Mouse (Mus musculus) embryo, embryonic 11.5 days (tissue): ENCODE measurements at regions not wholly inside any gene's neighbourhood (a gene's known extent, or its start where the extent isn't known, plus 50 kb on each side); places are given as distances from the start of the nearest gene placed in this dataset.
A peak's percentile ranks its signal among the peaks of the same experiment; 100 is the strongest.
"Not testable (repeated sequence)": the region's sequence is repeated elsewhere in the genome, so short reads cannot be mapped to it uniquely, and the experiment has no call there.

Experiments used
- DNase-seq: peaks from one replicate; pipeline ENCODE4 v3.0.0-alpha.2; 2012; ENCODE audit warnings: low read depth, low spot score

DNA sequence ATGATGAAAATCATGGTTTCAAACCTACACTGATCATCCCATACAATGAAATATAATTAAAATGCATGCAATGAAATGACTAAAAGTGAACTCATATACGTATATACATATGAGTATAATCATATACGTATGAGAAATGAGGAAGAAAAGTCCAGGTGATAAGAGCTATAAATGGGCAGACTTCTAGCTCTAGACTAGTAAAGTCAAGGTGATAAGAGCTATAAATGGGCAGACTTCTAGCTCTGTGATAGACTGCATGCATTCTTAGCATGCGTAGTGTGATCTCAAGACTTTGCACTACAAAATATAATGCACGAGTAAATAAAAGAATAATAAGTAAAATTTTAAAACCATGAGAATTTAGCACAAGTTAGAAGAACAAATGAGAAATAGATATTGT lies 606.2 kb upstream of the Gpc5 start:
- DNase-seq: no peak

DNA sequence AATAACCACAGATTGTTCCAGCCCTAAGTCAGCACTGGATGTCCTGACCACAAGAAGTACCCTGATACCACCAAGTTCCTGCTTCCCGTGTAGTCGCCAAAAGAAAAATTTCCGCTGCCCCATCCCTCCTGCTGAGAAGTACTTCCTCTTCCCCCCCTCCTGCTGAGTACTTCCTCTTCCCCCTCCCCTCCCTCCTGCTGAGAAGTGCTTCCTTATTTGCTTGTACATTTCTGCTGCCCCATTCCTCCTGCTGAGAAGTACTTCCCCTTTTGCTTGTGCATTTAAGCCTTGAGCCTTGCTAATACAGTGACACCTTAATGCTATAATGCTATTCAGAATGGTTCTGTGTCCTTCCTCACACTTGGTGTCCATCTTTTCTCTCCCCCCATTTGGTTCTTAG lies 598.6 kb upstream of the Gpc5 start:
- DNase-seq: not testable (repeated sequence)

DNA sequence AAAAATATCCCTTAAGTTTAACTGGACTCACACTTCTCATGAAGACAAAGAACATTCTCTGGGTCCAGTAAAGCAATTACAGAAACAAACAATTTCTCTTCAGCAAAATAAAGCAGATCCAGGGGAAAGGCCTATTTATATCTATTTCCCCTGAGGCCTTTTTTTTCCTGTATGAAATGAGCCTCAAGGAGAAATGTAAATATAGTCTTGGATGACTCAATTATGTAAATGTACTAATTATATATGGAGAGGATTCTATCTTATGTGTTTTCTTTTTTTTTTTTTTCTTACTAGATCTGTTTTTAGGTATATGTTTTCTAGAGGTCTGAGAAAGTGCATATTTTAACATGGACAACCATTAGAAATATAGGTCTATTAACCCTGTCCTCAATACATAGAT lies 587.0 kb upstream of the Gpc5 start:
- DNase-seq: no peak

DNA sequence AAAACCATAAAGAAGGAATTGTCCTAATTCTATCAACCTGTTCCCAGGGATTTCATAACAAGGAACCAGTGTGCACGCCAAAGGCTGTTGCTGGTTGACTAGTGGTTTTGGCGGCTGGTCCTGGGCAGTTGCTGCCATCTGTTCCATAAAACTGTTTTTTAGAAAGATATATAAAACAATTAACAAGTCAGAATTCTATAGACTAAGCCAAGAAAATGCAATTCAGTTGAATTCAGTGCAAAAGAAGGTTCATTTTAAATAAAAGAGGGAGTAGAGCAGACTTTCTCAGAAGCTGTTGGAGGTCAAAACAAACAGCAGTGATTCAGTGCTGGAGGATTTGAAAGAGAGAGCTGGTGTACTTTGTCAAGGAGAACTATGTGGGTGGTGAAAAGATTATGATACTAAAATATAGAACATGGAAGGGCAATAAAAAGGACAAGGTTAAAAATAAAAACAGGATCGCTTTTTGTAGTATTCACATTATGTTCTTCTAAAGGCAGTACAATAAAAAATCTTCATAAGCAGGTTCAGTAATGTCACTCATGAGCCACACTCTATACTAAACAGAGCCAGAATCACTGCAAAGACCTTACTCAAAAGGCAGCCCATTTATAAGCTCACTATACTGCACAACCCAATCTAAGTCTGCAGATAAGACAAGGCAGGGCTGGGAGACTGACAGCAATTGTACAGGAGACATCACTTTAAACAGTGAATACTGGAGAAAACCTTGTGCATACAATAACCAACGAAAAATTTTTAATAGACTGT lies 543.9 kb upstream of the Gpc5 start:
- no peak for DNase-seq

DNA sequence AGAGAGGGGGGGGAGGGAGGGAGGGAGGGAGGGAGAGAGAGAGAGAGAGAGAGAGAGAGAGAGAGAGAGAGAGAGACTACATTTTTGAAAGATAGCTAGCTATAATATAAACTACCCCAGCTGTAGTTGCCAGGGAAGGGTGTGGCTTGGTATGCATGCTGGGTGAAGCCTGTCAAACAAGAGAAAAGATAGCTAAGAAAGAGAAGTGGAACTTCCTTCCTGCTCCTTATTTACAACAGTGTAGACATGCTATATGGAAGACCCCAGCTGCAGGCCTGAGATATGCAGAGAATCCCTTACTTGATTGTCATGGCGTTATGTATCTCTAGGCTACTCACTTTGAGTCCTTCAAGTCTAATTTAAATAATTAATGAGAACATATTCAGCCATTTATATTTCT lies 542.9 kb upstream of the Gpc5 start:
- DNase-seq: no peak

DNA sequence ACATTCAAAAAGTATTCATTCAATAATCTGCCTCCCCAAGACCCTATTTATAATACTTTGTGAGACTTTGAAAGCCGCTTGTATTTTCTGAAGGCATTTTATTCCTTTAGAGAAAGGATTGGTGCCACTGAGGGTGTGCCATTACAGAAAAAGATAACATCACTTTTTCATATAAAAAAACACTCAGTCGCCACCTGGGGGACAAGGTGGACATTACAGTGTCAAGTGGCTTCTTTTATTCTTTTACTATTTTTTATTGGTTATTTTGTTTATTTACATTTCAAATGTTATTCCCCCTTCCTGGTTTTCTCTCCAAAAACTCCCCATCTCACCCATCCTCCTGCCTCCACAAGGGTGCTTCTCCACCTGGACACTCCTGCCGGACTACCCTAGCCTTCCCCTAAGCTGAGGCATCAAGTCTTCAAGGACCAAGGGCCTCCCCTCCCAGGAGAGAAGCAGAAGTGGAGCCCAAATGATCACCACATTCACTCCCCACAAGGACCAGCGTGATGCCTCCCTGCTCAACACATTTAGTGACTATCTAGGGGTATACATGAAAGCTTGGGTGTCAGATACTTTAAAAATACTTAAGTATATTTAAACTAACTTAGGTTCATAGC lies 525.5 kb upstream of the Gpc5 start:
- DNase-seq: no peak

DNA sequence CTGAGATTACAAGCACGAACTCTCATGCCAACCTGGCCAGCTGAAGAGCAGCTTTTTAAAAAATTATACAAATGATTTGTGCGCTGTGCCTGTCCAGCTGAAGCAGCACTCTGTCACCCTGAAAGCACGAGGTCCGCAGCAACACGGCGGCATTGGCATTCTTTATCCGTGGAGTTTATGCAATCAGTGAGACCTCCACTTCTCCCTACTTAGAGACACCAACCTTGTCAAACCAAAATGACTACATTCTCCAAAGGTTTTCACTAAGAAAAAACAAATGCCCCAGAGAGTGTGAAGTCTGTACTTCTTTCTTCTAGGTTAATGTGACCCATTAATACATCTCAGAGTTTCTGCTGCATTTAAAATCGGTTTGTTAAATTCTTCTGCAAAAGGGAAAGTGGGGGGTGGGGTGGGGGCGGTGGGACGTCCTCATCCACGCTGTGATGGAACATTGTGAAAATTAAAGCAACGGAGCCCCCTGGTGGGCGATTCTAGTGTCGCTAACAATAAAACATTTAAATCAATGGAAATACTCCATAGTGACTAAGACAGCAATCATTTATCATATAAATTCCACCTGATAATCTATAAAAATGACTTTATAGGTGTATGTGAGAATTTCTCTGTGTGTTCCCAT lies 524.2 kb upstream of the Gpc5 start:
- DNase-seq: peak; percentile 48

DNA sequence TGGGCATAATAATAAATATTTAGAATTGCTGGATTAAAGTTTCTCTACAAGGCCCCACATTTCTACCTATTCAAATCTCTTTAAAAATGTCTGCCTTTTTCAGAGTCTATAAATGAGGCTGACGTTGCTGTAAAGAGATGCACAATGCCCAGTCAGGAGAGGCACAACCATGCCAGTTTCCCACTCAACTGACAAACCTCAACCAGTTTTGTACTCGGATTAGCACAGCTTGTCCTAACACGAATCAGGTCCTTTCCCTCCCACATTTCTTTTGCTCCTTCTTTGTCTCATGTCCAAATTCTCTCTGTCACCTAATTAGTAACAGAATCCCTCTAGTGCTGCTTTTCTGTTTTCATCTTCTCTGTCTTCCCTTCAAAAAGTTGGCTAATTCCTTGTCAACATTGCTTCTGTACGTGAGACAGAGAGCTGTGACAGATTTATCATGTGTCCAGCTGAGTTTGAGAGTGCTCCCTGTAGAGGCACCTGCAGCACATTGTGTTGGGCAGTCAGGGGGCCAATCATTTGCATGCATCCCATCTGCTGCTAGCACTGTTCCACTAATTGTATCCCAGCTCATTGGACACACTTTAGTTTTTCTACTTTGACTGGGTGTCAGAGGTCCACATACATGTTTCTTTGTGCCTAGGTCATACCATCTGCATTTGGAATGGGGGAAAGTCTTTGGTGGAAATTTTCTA lies 504.5 kb upstream of the Gpc5 start:
- no peak for DNase-seq

DNA sequence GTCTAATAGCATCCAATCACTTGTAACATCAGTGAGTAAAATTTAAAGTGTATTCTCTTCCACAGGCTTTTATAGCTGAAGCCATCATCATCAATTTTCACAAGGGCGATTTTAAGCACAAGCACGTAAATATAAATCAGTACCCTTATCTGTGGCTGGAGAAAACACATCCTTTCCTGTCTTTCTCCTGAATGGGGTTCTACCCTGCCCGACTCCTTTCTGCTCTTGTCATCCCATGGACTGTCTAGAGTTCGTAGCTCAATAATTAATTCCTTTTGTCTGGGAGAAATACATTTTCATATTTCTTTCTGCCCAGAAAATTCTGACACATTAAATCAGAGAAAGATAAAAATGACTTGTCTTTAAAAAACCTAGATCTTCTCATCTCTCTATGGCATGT lies 482.7 kb upstream of the Gpc5 start:
- DNase-seq: no peak

DNA sequence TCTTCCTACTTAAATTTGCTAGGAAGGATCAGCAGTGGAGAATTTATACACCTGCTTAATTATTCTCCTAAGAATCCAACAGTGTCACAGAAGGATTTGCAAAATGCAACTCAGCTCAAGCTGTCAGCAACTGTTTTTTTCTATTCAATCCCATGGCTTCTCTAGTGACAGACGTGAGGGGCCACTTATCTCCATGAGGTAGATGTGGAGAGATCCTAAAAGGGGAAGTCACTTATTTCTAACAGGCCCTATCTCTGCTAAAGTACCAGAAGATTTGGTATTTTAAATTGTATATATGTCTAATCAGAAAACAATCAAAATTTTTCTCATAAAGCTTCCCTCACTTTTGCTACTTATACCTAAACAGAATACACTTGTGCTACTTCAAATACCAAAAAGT lies 479.6 kb upstream of the Gpc5 start:
- DNase-seq: no peak

DNA sequence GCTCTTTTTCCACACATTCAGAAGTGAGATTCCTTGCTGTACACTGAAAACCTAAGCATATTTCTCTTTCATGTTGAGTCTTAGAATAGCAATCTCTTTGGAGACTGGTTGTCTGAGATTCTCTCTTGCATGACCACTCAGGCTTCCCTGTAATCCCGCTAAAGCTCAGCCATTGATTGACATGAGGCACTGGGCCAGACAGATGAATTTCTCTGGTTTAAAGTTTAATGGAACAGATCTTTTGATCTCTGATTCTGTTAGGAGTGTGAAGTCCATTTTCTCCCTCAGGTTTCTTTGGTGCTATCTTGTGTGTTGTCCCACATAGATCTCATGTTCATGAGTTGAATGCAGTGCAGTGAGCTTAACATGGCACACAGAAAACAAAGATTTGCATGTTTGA lies 435.4 kb upstream of the Gpc5 start:
- DNase-seq: no peak

DNA sequence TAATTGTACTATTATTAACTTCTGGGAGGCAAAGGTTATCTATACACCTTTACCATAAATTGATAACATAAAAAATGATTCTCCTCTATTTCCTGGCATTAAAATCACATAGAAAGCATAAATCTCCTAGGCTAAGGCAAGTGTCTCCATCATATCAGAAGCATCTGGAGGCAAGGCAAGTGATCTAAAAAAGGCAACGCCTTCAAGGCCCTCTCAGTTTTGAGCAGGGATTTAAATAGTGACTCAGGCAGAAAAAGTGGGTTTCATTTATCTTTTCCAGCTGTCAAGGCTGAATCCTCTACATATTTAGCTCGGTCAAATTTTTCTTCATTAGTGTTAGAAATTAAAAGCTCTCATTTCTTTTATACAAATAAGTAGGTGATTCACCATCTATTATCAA lies 430.0 kb upstream of the Gpc5 start:
- no peak for DNase-seq

DNA sequence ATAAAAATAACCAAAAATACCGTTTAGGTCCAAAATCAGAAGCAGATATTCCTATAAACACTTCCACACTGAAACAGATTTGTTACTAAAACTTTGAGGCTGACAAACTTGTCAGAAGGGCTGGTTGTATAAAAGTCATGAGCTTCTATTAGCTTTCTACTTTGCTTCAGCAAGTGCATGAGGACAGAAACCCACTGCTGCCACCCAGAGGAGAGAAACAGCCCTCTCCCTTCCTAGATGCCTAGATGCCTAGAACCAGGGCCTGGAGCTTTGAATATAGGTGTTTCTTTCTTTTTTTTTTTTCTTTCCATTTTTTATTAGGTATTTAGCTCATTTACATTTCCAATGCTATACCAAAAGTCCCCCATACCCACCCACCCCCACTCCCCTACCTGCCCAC lies 406.9 kb upstream of the Gpc5 start:
- no peak for DNase-seq

DNA sequence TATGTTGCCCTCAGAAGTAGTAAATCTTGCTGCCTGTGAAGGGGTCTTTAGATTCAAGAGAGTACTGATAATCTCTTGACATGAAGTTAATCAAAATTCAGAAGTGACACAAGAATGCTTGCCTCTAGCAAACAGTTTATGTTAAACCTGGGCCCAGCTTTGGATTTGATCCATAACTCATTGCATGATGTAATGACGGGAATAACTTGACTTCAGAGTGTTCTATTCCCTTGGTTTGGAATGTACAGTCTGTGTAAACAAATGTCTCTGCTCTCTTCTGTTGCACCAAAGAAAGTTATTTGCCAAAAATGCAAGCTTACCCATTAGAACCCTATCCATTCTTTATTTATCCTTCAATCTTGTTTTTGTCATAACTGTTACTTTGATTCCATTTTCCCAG lies 397.1 kb upstream of the Gpc5 start:
- no peak for DNase-seq

DNA sequence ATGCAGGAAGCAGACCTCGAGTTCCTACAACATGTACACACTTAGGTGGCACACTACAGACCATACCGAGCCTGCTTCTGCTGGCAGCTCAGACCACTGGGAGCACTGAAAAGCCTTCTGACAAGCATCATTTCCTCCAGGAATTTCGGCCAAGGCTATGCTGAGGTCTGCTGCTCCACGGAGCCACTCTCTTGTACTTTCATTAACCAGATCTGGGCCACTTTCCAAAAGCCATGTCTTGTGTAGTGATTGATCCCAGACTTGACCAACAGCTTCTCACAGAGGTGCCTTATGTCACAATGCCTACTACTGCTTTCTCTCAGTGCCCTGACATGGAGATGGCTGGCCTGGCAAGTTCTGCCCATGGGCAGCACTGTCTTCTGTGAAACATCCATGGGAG lies 394.5 kb upstream of the Gpc5 start:
- DNase-seq: no peak

DNA sequence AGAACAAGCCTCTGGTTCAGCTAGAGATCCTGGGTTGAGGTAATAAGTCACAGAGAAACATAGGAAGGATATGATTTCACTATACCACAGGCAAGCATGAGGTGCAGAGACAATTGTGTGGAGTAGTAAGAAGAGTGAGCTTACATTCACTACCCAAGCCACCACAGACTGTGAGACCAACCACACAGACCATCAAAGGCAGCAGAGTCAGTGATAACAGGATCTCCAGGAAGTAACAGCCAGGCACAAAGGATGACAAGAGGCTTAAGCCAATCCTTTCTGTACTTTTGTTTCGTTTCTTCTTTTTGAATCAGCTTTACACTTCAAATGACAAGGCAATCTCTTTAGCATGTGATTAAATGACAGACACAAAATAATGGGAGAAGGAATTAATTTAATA lies 368.9 kb upstream of the Gpc5 start:
- no peak for DNase-seq

DNA sequence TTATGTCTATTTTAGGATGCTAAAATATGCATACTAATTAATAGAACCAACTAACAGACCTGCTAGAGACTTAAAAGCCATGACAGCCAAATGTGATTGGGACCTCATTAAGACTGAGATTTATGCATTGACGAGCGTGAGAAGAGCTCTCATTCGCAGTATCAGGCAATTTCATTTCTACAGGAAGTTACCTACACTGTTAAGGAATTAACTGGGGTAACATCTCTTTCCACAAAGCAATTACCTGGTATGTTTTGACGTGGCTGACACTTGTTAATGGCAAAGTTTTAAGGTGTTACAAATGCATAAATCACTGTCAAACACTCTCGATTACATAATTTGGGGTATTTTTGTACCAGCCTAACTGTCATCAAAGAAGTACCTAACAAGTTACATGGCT lies 324.7 kb upstream of the Gpc5 start:
- no peak for DNase-seq

DNA sequence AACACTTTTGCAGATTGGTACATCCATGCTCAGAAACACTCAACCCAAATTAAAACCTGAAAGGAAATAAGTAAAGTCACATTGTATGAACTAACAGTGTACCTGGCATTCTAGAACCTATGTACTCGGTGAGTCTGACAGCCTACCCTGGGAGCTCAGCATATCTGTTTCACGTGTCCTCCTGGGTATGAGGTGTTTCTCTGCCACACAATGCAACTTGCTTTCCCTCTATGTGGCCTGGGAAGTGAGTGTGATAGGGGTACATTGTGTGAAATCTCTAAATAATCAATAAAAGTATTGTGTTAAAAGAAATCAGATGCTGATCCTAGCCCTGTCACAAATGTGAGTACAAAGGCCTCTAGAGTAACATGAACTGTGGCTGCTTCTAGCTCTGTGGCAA lies 315.3 kb upstream of the Gpc5 start:
- no peak for DNase-seq

DNA sequence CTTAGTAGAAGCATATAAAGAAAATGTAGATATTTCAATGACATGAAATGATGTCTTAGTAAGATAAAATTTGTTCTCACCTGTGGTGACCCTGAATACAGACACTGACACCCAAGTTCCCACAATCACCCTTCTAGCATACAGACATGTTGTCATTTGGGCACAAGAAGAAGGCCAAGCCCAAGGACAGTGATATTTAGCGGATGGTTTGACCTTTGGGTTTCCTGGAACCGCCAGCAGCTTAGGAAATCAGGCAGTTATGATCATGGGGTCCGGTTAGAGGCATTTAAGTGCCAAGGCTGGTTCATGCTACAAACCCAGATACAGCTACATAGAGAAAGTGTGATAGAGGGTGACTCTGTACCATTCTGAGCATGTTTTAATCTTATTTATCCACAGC lies 310.2 kb upstream of the Gpc5 start:
- no peak for DNase-seq

DNA sequence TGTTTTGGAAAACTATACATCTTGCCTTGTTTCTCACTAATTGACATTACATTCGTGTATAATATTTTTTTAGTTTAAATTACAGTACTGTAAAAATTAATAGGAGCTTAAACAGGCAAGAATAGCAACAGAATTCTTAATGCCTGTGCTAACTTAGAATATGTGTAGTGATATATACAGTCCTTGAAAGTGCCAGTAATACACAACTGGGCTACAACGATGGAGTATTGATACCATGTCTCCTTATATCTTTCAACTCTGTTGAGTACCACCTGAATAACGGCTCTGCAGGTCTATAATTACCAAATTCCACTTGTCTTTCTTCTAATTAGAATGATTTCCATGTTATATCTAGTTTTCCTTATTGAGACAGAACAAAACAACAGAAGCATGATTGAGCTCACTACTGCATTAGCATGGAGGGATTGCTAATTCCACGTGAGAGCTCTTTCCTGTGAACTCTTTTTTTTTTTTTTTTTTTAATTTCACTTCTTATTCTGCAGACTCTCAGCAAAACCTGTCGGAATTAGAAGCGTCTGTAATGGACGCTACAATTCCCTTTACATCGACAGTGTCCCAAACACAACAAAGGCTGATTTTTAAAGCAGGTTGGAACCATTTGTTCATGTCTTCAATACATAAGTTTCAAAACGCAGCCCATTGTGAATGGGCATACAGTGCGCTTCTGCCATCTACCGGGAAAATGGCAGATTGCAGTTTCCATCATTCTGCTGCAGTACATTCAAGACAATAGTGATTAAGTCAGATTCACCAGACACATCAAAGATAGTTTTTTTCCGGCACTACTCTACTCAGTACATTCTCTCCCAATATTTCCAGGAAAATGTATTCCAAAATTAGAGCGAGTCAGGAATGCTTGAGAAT lies 300.8 kb upstream of the Gpc5 start:
- DNase-seq: peak; percentile 61

DNA sequence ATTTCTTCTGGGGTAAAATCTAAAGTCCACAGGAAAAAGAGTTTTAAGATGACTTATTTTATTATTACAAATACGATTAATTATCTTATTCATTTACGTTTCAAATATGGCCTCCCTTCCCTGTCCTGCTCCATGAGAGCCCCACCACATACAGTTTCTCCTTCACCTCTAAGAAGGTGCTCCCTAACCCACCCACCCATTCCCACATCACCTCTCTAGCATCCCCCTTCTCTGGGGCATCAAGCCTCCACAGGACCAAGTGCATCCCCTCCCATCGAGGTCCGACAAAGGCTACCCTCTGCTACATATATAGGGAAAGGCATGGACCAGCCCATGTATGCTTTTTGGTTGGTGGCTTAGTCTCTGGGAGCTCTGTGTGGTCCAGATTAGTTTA lies 300.2 kb upstream of the Gpc5 start:
- DNase-seq: no peak

DNA sequence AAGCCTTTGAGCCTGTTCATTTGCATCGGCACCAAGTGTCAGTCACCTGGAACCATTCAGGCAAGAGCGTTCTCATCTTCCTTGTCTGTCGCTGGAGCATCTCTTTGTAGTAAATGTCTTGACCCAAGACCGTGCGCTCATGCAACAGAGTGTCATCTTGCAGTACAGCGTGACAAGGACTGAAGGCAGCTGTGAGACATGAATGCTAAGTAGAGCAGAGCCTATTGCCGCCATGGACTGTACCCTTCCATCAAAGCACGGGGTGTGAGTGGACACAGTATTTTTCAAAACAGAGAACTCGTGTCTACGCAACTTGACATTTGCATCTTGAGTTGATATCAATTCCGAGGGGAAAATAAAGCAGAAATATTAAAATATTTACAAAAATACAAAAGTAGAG lies 287.4 kb upstream of the Gpc5 start:
- DNase-seq: no peak
